Mouse (Mus musculus) retina, adult 2 months (tissue): ENCODE results near the gene Esp38.
"Not testable (repeated sequence)": the region's sequence is repeated elsewhere in the genome, so short reads cannot be mapped to it uniquely, and the experiment has no call there.

ENCODE experiments used
- DNase-seq: peaks from one replicate; pipeline ENCODE4 v3.0.0-alpha.2; 2012; ENCODE audit warnings: low read depth, low spot score

Gene Esp38

DNA sequence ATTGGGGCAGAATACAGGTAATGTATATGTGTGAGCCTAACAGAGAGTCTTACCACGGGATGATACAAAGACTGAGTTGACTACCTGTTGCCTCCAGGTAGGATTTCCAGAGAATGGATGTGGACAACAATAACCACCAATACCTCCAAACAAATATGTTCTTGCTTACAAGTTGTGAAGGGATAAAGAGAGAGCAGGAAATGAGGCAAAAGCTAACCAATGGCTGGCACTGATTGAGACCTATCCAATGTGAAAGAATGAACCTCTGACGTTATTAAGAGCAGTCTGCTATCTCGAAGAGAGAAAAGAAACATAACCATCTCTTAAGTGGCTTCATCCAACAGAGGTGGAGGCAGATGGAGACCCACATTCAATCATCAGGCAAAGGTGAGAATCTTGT, at the start of gene Esp38:
Gene Esp38 (plus strand): TSS at position 301 of the 400 bp plus-strand sequence.
- DNase-seq: no peak

DNA sequence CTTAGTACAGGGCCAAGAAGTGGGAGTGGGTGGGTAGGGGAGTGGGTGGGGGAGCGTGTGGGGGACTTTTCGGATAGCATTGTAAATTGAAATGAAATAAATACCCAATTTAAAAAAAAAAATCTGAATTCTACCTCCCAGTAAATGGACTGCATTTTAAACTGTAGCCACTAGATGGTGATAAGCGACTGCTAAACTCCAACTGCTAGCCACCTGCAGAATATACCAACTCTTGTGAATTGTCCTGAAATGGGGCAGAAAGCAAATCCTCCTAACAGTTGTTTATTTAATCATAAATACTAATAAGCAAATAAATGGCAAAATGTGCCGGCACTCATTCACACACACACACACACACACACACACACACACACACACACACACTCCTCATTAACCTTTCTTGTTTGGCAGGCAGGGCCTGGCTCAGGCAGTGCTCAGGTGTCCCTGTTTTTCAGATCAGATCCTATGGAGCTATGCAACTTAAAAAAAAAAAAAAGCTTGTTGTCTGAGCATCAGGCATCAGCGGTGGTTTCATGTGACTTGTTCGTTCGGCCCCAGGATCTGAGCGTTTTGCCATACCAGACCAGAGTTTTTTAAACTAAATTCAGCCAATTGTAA, 47.3 kb upstream of the Esp38 start:
- DNase-seq: not testable (repeated sequence)
